Mouse (Mus musculus): ENCODE results near the gene Gmds. TPM values are rescaled to one million over a fixed set of nuclear protein-coding genes. Genes with fewer than 3 reads are reported as not detected.

Gmds gene
- polyA plus RNA-seq, 1 experiment: 10.6 TPM

DNA sequence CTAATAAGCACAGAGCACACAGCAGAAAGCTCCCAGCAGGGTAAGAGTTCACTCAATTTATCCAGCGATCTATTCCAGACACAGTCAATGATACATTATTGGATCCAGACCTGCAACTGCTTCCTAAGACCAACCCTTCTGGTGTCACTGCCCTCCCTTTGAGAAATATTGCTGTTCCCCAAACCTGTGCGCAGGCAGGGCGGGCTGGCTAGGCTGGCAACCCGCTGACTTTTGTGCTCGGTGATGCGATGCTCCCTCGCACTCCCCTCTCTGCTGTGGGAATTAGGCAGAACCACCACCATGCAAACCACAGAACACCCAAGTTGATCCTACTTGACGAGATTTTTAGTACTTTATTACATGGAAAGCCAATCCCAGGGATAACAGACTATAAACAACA is 304.4 kb downstream of the Gmds start:
- H3K27me3 ChIP-seq (ENCODE audit: control insufficient read depth, insufficient read depth, low read length, poor library complexity, severe bottlenecking): no peaks in the 10 kb centered on the region
- H3K9me3 ChIP-seq (replicated peaks; ENCODE audit: control insufficient read depth, insufficient read depth, low read length, poor library complexity, severe bottlenecking): no peaks in the 10 kb centered on the region
- TF ChIP-seq CTCF (IDR thresholded peaks at IDR 0.05; ENCODE audit: low read depth, low read length): no peak
- no peak for TF ChIP-seq EP300 (IDR thresholded peaks at IDR 0.05; ENCODE audit: insufficient read depth, low read depth, low read length)
- TF ChIP-seq POLR2A (IDR thresholded peaks at IDR 0.05; ENCODE audit: insufficient read depth, low read length): no peak
- no peak overlapping the region for H3K9ac ChIP-seq (ENCODE audit: low read depth, poor library complexity, severe bottlenecking)
- H3K36me3 ChIP-seq (ENCODE audit: control insufficient read depth, insufficient read depth, low read length, poor library complexity, severe bottlenecking): no peaks in the 10 kb centered on the region
- H3K4me1 ChIP-seq (ENCODE audit: control insufficient read depth, insufficient read depth, low read length): no peaks in the 10 kb centered on the region
- no peak overlapping the region for H3K27ac ChIP-seq (ENCODE audit: insufficient read depth, low read length)
- H3K4me3 ChIP-seq (ENCODE audit: low read depth, low read length): no peak overlapping the region

- TF ChIP-seq EP300 (IDR thresholded peaks at IDR 0.05; ENCODE audit: insufficient read depth, low read depth, low read length) (no peak), POLR2A (IDR thresholded peaks at IDR 0.05; ENCODE audit: insufficient read depth, low read length) (no peak), CTCF (IDR thresholded peaks at IDR 0.05; ENCODE audit: low read depth, low read length) (no peak)
Observed at GRCm38 (mm10) chr13:32026226-32026975, 312.1 kb downstream of the Gmds start.

GRCm38 (mm10) chr13:32024822-32025221 is 313.7 kb downstream of the Gmds start:
- Histone ChIP-seq H3K36me3 (ENCODE audit: control insufficient read depth, insufficient read depth, low read length, poor library complexity, severe bottlenecking) (no peaks in the 10 kb centered on the region), H3K27me3 (ENCODE audit: control insufficient read depth, insufficient read depth, low read length, poor library complexity, severe bottlenecking) (no peaks in the 10 kb centered on the region), H3K4me3 (ENCODE audit: low read depth, low read length) (no peak overlapping the region), H3K9me3 (replicated peaks; ENCODE audit: control insufficient read depth, insufficient read depth, low read length, poor library complexity, severe bottlenecking) (no peaks in the 10 kb centered on the region), H3K4me1 (ENCODE audit: control insufficient read depth, insufficient read depth, low read length) (no peaks in the 10 kb centered on the region), H3K27ac (ENCODE audit: insufficient read depth, low read length) (no peak overlapping the region), H3K9ac (ENCODE audit: low read depth, poor library complexity, severe bottlenecking) (no peak overlapping the region)
- no peak for TF ChIP-seq CTCF (IDR thresholded peaks at IDR 0.05; ENCODE audit: low read depth, low read length)
- TF ChIP-seq POLR2A (IDR thresholded peaks at IDR 0.05; ENCODE audit: insufficient read depth, low read length): no peak
- no peak for TF ChIP-seq EP300 (IDR thresholded peaks at IDR 0.05; ENCODE audit: insufficient read depth, low read depth, low read length)

More at GRCm38 (mm10) chr13:32026226-32026975, 312.1 kb downstream of the Gmds start:
- Histone ChIP-seq H3K4me1 (ENCODE audit: control insufficient read depth, insufficient read depth, low read length) (no peaks in the 10 kb centered on the region), H3K36me3 (ENCODE audit: control insufficient read depth, insufficient read depth, low read length, poor library complexity, severe bottlenecking) (no peaks in the 10 kb centered on the region), H3K4me3 (ENCODE audit: low read depth, low read length) (no peak overlapping the region), H3K27me3 (ENCODE audit: control insufficient read depth, insufficient read depth, low read length, poor library complexity, severe bottlenecking) (no peaks in the 10 kb centered on the region), H3K9me3 (replicated peaks; ENCODE audit: control insufficient read depth, insufficient read depth, low read length, poor library complexity, severe bottlenecking) (no peaks in the 10 kb centered on the region), H3K9ac (ENCODE audit: low read depth, poor library complexity, severe bottlenecking) (no peak overlapping the region), H3K27ac (ENCODE audit: insufficient read depth, low read length) (no peak overlapping the region)

DNA sequence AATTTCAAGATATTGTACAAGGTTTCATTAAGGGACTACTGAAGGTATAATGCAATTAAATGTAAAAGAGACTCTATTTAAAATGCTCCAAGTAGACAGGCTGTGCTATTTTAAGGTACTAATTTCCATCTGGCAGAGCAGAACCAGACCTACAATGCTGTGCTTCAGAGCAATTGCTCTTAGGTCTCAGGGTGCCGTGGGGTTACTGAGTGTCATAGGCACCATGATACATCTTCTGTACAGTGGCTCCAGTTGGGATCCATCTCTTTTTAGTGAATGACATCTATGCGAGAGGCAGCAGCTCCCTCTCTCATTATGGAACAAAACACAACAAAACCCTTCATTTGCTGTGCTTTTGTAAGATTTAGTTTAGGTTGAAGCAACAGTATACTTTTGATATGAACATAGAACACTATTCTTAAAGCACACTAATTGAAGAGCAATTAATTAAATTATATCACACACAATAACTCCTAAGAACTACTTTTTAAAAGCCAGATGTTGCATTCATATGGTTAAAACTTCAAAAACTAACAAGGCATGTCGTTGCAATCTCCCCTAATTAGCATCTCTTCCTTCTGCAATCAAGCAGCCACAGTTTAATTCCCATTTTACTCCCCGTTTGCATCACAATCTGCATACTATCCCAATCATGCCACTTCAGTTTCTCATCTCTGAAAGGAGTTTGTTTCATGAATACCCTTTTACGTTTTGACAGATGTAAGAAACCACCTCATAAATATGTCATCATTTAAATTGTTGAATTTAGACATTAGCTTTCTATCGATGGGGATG is 317.9 kb downstream of the Gmds start:
- no peak for TF ChIP-seq EP300 (IDR thresholded peaks at IDR 0.05; ENCODE audit: insufficient read depth, low read depth, low read length)
- no peak for TF ChIP-seq CTCF (IDR thresholded peaks at IDR 0.05; ENCODE audit: low read depth, low read length)
- TF ChIP-seq POLR2A (IDR thresholded peaks at IDR 0.05; ENCODE audit: insufficient read depth, low read length): no peak
- Histone ChIP-seq H3K27ac (ENCODE audit: insufficient read depth, low read length) (no peak overlapping the region), H3K4me3 (ENCODE audit: low read depth, low read length) (no peak overlapping the region), H3K9me3 (replicated peaks; ENCODE audit: control insufficient read depth, insufficient read depth, low read length, poor library complexity, severe bottlenecking) (no peaks in the 10 kb centered on the region), H3K36me3 (ENCODE audit: control insufficient read depth, insufficient read depth, low read length, poor library complexity, severe bottlenecking) (no peaks in the 10 kb centered on the region), H3K4me1 (ENCODE audit: control insufficient read depth, insufficient read depth, low read length) (no peaks in the 10 kb centered on the region), H3K9ac (ENCODE audit: low read depth, poor library complexity, severe bottlenecking) (no peak overlapping the region), H3K27me3 (ENCODE audit: control insufficient read depth, insufficient read depth, low read length, poor library complexity, severe bottlenecking) (no peaks in the 10 kb centered on the region)

GRCm38 (mm10) chr13:32019256-32019620 is 319.3 kb downstream of the Gmds start:
- Histone ChIP-seq H3K27me3 (ENCODE audit: control insufficient read depth, insufficient read depth, low read length, poor library complexity, severe bottlenecking) (no peaks in the 10 kb centered on the region), H3K4me1 (ENCODE audit: control insufficient read depth, insufficient read depth, low read length) (no peaks in the 10 kb centered on the region), H3K9ac (ENCODE audit: low read depth, poor library complexity, severe bottlenecking) (no peak overlapping the region), H3K9me3 (replicated peaks; ENCODE audit: control insufficient read depth, insufficient read depth, low read length, poor library complexity, severe bottlenecking) (no peaks in the 10 kb centered on the region), H3K36me3 (ENCODE audit: control insufficient read depth, insufficient read depth, low read length, poor library complexity, severe bottlenecking) (no peaks in the 10 kb centered on the region), H3K27ac (ENCODE audit: insufficient read depth, low read length) (no peak overlapping the region), H3K4me3 (ENCODE audit: low read depth, low read length) (no peak overlapping the region)
- TF ChIP-seq CTCF (IDR thresholded peaks at IDR 0.05; ENCODE audit: low read depth, low read length) (no peak), EP300 (IDR thresholded peaks at IDR 0.05; ENCODE audit: insufficient read depth, low read depth, low read length) (no peak), POLR2A (IDR thresholded peaks at IDR 0.05; ENCODE audit: insufficient read depth, low read length) (no peak)

Data from ES-Bruce4 (cell line).